Mouse (Mus musculus) spleen, postnatal 10 days (tissue): ENCODE data around the gene Stat6.

Experiments used
- DNase-seq, 2 experiments: peaks; one replicate each; pipeline ENCODE4 v3.0.0; 2021 to 2022; ENCODE audit warnings: low spot score in 2 of 2

Stat6 gene

DNA sequence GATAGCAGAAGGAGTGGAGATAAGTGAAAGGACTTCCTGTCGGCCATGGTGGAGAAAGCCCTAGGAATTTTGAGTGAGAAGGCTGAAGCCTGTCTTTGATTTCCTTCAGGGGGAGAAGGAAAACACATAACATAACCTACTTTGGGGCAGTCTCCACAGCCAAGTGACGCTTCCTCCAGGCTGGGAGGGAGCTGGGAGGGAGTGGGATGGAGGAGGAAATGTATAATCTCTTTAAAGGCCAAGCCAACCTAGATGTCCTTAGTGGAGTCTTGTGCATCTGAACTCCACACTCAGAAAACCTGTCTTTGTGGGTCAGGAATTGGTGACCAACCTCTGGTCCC lies 27.8 kb upstream of the Stat6 start:
- no peak for DNase-seq

DNA sequence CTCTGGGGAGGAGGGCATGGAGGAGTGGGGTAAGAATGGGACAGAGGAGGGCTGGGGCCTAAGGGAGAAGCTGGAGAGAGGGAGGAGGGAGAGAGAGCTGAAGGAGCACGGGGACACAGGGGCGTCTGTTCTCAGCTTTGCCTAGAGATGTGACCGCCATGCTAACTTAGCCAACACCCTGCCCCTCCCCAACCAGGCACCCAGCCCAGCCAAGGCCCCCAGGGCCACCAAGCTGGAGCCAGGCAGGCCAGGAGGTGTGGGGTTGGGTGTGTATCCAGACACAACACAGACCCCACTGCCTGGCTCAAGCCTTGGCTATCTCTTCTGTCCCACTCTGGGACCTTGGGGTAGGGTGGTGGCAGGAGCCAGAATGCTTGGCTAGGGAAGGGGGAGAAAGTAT lies 27.2 kb upstream of the Stat6 start:
- DNase-seq = no peak

DNA sequence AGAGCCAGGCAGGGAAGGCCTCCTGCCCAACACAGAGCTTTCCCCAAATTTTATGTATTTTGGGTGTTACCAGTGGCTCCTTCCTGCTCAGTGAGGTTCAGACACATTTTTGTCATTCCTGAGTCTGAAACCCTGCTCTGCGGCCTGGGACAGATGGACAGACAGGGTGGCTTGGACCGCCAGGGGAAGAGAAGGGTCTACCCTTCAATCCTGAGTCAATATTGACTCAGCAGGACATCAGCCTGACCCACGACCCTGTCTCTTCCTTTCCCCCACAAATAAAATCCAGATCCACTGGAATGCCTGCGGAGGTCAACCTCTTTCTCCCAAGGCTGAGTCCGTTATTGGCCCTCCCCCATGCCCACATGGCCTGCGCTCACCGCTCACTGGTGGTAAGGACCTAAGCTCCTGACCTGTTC lies 26.5 kb upstream of the Stat6 start:
- DNase-seq = no peak

DNA sequence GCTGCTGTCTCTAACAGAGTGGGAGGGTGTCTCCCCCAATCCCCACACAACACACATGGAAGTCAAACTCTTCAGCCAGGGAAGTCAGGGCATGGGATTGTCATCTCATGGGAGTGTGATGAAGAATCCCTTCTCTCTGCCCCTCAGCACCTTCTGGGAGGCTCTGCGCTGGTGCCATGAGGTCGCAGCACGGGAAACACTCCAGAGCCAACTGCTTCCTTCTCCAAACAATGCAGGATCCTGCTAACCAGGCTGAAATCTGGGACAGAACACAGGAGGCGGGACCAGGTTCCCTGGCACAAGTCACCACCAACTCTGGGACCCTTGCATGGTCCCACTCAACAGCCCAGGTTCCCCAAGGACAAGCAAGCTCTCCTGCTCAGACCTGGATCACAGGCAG lies 25.5 kb upstream of the Stat6 start:
- DNase-seq = no peak

- no peak for DNase-seq
These were observed 24.6 kb upstream of the Stat6 start for GRCm38 (mm10) chr10:127618173-127618572.

- DNase-seq = no peak
These were observed 23.6 kb upstream of the Stat6 start for GRCm38 (mm10) chr10:127619119-127619721.

DNA sequence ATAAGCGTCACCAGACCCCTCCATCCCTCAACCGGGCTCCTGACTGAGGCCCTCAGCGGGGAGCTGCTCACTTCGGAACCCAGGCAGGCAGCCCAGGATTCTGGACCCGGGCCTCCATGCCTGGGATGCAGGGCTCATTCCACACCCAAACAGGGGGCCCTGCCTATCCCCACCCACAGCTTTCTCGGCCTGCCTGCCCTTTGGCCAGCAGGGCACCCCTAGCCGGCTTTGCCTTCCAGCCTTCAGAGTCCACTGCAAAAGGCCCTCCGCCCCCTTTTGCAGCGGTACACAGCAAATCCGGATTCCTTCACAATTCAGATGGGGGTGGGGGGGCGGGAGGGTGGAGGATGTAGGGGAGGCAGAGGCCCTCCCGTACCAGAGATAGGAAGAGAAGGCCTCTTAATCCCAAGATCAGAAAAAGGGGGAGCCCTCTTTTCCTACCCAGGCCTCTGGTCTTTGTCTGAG lies 22.8 kb upstream of the Stat6 start:
- DNase-seq = no peak

GRCm38 (mm10) chr10:127620406-127621190 lies 22.2 kb upstream of the Stat6 start, which contains the start of gene Lrp1:
TSS of gene Lrp1 (minus strand) at chr10:127621148.
- no peak for DNase-seq

DNA sequence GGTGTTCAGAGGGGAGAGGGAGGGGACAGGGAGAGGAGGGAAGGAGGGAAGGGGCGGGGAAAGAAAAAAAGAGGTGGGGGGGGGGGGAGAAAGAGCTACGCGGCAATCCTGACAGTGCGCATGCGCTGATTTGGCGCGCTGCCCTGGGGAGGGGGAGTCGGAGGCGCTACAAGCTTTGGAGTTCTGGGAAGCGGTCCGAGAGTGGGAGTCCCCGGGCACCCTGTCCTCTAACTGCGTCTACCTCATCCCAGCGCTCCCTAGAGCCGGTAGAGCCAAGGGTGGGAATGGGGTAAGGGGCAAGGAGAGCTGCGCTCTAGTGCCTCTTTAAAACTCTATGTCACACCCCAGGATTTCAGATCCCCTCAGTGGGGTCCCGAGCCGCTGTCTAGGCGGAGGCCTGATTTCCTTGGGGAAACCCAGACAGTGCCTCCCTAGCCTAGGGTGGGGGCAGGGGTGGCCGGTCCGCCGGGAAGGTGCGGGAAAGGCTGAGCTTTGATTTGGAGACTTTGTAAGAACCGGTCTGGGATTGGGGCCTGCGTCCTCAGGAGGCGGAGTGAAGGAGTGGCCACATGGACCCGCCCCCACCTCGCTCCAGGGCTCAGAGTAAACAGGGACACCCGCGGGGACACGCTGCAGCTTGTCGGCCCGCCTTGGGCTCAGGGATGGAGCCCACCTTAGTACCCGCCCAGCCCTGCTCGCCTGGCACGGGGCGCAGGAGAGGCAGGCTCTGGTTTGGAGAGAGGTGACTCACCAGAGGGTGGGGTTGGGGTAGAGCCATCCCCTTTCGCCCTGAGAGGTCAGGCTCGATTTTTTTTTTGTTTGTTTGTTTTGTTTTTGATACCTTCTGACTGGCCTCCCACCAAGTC lies 21.4 kb upstream of the Stat6 start:
- DNase-seq = peak; percentile 50 to 56

- peak in 1 of 2 experiments; percentile 63 for DNase-seq
These were observed 20.8 kb upstream of the Stat6 start for GRCm38 (mm10) chr10:127622057-127622392.

DNA sequence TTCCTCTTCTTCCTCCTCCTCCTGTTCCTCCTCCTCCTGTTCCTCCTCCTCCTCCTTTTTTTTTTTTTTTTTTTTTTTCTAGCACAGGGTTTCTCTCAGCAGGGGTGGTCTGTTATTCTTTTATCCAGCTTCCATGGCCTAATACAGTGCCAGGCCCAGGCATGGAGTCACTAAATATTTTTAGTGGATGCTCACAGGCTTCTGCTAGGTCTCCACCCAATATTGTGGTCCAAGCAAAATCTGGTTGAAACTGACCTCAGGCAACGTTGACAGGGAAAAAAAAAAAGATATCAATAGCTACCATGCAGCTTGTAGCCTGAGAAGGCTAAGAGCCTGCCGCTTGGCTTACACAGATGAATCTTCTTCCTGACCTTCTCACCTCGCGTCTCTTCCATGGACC lies 20.1 kb upstream of the Stat6 start:
- no peak for DNase-seq

- DNase-seq = no peak
These were observed 19.2 kb upstream of the Stat6 start for GRCm38 (mm10) chr10:127623439-127624216.

- peak in 1 of 2 experiments; percentile 57 for DNase-seq
These were observed 16.4 kb upstream of the Stat6 start for GRCm38 (mm10) chr10:127626433-127626832.

DNA sequence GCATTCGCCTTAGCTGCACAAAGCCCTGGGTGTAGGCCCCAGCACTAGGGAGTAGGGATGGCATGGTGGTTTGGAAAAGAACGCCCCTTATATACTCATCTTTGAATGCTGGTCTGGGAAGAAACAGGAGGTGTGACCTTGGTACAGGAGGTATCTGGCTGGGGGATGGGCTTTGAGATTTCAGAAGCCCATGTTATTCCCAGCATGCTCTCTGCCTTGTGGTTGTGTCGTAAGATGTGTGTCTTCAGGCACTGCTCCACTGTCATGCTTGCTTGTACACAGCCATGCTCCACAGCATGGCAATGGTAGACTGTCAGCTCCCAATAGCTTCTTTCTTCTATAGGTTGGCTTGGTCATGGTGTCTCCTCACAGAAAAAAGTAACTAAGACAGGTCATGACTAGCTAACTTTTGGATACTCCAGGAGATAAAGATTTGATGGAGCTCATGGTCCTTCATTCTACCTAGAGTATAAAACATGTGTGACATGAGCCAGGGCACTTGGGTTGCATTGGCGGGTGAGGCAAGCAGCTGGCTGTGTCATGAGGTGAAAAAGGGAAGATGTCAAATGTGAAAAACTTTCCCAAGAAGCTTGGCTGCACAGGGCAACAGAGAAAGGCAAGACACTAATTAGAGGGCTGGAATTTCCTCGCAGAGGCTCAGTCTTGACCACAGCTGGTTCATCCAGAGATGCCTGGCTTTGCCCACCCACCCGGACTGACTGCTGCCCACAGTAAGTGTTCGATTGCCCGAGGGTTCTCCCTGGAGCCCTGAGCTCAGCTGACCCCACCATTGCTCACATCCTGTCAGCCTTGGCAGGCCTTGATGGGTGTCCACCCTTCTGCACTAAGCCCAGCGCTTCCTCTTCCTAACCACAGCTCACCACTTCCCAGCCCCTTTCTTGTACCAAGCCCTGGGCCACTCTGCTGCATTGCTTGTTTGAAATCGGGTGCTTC lies 11.2 kb upstream of the Stat6 start:
- peak in 1 of 2 experiments; percentile 22 for DNase-seq

DNA sequence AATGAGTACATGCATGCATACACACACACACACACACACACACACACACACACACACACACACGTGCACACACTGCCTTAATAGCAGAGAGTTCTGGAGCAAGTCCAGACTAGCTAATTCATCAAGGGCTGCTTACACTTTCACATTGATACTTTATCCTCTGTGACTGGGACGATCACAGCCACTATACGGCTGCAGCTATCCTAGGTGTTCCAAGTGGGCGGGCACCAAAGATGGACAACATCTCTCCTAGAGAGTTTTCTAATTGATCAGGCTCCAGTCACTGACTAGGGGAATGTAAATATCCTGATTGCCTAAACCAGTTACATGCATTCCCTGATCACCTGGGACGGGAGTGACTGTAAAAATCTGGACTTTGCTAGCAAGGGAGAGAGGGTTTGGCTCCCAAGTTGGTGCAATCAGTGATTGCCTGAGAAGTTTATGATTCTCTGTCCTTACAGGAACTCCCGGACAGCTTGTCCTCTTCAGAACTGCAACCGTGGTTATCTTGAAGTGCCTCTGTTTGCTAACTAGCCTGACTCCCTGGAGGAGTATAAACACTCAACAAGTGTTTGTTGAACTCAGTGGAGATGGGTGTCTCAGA lies 10.0 kb upstream of the Stat6 start:
- no peak for DNase-seq

GRCm38 (mm10) chr10:127640421-127640820 lies 2.4 kb upstream of the Stat6 start:
- DNase-seq = no peak

DNA sequence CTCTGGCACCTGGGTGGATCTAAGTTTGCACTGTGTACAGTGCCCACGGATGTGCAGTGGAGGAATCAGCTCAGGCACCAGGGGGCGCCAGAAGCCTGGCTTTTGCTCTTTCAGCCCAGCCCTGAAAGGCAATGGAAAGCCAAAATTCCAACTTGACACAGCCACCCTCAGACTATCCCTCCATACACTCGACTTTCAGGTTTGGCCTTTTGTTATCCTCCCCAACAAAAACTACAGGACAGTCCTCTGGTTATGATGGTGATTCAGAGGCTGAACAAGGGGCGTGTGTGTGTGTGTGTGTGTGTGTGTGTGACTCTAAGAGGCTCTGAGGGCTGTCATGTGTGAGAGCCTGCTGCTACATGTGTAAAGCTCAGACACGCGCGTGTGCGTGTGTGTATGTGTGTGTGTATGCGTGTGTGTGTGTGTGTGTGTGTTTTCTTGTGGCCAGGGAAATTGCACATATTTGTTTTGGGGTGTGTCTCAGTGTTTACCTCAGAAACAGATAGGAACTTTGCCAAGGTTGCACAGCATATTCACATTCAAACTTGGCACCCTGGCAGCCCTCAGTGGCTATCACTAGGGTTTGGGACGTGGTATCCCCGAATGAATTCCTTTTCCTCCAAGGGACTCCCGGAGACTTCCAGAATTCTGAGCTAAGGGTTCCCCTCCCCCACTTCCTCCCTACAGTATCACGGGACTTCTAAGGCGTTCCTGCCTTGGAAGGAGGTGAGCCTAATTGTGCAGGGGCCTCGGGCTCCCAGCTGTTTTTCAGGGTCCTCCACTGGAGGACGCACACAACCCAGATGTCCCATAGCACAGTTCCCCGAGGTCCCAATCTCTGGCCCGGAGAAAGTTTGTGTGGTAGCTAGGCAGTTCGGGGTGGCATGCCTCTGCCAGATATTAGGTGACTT lies 670 bp upstream of the Stat6 start:
- DNase-seq = peak; percentile 88 to 95

GRCm38 (mm10) chr10:127643553-127644238 lies 910 bp downstream of the Stat6 start:
- DNase-seq = peak; percentile 70 to 86
